Mouse (Mus musculus) small intestine, adult 2 months (tissue): ENCODE measurements around the gene Lrrc8e.

Source experiments
- CTCF ChIP-seq: fragments of 200-500 bp; IDR thresholded peaks from 2 replicates; pipeline ENCODE4 v1.5.1; 2012; ENCODE audit warnings: low read depth, mild to moderate bottlenecking, control low read depth, inconsistent platforms, low read length, moderate library complexity, mixed read lengths; ENCODE audit not compliant: insufficient replicate concordance, insufficient read length; ENCODE audit errors: extremely low read depth
- POLR2A ChIP-seq: fragments of 200-500 bp; IDR thresholded peaks from 2 replicates; pipeline ENCODE4 v1.6.1; 2012; ENCODE audit warnings: low read depth, mild to moderate bottlenecking, control low read depth, inconsistent platforms, low read length, moderate library complexity

DNA sequence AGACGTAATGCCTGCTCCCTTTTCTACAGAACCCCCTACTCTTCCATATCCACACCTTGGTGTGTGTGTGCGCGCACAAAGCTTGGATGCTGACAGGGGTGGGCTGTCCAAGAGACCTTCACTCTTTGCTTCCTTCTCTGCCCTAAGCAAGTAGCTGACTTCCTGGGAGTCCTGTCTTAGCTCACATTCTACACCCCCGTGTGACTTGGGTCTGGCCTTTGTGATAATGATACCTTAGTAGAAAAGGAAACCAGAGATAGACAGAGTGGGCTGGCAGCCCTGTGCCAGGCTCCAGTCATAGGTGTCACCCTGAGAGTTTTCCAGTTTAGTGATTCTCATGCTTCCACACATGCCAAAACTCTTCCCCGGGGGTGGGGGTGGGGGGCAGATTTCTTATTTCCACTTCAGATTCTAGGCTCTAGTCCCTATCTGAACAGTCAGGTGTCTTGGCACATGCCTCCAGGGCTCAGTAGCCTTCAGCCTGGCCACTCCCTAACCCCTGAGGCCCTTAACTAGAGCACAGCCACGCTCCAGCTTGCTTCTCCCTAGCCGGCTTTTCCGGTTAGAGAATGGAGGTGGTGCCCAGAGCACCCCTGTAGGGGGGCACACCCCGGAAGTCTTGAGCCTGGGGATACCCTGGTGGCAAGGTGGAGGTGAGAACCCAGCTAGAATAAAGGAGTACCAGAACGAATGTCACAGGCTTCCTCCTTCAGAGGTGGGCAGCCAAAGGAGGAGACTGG lies 4.2 kb downstream of the Lrrc8e start:
- TF ChIP-seq CTCF (no peak), POLR2A (no peak)
